Mouse (Mus musculus): ENCODE measurements around the gene Ltbr. TPM values are rescaled to one million over a fixed set of nuclear protein-coding genes. Genes with fewer than 3 reads are reported as not detected.

Gene Ltbr
- total RNA-seq (2022): 10 to 100 TPM; 14.7 to 19.7 (median 19.3) TPM

DNA sequence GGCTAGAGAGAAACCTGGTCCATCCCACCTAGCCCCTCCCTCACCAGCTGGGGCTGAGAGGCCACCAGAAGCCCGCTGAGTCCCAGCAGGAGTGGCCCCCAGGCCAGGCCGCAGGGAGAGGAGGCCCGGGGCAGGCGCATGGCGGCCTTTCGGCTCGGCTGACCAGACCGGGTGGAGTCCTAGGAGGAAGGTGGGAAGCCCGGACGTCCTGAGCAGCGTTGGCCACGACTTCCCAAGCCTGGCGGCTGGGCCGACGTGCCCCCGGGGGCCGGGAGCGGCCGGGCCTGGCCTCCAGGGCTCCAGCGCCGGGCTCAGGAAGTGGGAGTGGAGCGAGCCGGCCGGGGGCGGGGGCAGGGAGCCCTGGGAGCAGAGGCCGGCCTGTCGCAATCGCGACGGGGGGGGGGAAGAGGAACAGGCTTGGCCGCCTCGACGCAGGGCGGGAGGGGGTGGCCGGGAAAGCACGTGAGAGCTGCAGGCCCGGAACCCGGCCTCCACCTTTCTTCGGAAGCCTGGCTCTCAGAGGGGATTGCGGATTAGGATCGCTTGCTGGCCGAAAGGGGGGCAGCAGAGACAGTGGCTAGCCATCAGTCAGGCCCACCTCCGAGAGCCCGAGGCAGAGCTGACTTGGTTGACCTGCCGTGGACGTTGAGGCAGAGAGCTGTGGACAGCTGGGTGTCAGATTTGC lies at the start of gene Ltbr:
TSS of gene Ltbr (minus strand) at position 340 of the 685 bp plus-strand sequence.
- DNase-seq (ENCODE audit: low spot score in 2 of 2): peak; percentile 75 to 83

DNA sequence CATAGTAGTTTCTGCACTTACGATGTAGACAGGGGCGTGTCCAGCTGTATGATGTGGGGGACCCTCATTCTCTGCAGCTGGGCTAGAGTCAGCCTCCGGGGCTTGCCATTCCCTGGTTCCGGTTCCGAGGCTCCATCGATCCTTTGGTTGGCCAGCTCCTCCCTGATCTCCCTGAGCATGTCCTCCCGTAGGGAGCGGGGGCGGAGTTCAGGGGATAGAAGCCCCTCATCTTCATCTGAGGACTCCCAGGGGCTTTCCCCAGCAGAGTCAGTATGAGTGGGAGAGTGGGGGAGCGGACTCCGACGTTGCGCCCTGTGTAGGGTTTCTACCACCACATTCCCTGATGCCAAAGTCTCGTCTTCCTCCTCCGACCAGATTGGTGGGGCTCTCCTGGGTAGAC lies 49.3 kb upstream of the Ltbr start:
- no peak for DNase-seq (ENCODE audit: low spot score in 2 of 2)

DNA sequence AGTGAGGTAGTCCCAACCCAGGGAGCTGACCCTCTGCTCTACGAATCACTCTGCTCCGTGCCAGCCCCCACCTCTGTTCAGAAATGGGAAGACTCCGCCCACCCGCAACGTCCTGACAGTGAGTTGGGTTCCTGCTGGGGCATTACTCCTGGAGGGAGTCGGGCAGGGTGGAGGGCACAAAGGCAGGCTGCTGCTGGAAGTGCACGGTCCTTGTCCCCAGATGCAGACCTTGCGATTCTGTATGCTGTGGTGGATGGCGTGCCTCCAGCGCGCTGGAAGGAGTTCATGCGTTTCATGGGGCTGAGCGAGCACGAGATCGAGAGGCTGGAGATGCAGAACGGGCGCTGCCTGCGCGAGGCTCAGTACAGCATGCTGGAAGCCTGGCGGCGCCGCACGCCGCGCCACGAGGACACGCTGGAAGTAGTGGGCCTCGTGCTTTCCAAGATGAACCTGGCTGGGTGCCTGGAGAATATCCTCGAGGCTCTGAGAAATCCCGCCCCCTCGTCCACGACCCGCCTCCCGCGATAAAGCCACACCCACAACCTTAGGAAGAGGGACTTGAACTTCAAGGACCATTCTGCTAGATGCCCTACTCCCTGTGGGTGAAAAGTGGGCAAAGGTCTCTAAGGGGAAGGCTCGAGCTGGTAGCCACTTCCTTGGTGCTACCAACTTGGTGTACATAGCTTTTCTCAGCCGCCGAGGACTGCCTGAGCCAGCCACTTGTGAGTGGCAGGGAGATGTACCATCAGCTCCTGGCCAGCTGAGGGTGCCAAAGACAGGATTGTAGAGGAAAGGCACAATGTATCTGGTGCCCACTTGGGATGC lies 48.0 kb upstream of the Ltbr start:
- DNase-seq (ENCODE audit: low spot score in 2 of 2): peak in 1 of 2 experiments; percentile 44

DNA sequence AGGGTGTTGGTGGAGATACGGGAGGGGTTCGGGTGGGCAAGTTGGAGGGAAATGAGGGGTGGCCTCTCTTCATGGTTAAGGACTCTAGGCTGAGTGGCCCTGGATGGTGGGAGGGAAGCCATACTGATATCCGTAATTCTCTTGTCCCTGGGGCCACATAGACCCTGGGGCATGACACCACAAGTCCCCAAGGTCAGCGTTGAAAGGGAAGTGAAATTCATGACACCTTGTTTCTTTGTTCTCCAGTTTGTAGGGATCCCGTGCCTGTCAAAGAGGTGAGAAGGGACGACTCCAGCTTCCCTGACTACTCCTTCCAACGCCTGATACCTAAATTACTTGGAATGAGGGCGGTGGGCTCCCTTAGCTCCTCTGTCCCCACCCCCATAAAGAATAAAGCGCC lies 47.2 kb upstream of the Ltbr start:
- no peak for DNase-seq (ENCODE audit: low spot score in 2 of 2)

DNA sequence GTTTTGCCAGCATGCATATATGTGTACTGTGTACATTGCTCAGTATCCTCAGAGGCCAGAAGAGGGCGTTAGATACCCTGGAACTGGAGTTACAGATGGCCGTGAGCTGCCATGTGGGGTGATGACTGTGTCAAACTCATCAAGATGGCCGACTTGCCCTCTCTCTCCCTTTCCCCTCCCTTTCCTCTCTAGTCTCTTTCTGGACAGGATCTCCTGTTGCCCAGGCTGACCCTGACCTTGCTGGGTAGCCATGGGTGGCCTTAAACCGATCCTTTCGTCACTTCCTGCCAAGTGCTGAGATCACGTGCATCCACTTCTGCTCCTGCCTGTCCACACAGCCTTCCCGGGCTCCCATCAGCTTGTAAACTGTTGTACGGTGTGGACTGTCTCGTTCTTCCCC lies 46.3 kb upstream of the Ltbr start:
- DNase-seq (ENCODE audit: low spot score in 2 of 2): no peak

DNA sequence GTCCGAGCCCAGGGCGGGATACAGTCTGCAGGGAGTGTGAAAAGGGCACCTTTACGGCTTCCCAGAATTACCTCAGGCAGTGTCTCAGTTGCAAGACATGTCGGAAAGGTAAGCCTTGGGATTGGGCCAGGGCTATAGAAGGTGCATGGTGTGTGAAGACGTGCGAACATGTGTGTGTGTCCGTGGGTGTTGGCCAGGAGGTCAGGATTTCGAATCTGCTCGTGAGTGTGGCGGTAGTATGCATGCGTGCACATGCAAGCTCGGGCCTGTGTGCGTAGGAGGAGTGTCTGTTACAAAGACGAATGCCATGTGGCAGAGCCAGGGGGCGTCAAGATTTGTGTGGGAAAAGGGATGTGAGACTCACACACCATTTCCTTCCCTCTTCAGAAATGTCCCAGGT lies 43.6 kb upstream of the Ltbr start:
- DNase-seq (ENCODE audit: low spot score in 2 of 2): no peak

DNA sequence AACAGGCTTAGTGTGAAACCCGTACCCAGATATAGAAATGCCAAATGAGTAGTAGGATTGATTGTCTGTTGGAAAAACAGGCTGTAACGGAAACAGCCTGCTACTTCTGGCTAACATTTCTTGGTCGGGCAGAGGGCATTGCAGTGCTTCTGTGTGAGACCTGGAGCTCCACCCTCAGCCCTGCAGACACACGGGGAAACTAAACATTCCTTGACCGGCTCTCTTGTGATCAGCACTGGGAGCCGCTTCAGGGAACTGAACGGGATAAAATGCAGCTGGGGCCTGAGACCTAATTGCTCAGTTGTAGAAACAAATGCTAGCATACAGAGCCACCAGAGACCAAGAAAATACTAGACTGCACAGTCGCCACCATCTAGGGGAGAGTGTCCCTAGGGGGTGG lies 42.6 kb upstream of the Ltbr start:
- no peak for DNase-seq (ENCODE audit: low spot score in 2 of 2)

DNA sequence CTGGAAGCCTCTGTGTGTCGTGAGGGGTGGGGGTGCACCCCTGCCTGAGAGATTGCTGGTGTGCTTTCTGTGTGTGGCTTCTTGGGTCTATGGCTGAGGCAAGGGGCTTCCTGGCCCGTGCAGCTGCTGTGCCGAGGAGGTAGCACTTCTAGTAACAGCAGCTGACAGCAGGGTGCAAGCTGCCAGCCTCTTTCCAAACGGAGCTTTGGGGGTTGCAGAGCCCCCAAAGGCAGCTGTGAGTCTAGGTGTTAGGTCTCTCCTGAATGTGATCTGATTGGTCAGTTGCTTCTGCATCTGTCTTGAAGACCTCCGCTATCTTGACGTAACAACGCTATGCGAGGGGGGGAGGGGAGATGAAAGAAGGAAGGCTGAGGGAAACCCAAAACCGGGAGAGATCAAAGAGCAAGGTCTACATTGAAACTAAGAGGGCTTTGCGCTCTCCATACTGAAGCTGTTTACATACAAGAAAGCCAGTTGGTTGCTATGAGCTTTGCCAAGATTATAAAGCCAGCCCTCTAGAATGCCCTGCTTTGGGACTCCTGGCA lies 41.6 kb upstream of the Ltbr start:
- no peak for DNase-seq (ENCODE audit: low spot score in 2 of 2)

DNA sequence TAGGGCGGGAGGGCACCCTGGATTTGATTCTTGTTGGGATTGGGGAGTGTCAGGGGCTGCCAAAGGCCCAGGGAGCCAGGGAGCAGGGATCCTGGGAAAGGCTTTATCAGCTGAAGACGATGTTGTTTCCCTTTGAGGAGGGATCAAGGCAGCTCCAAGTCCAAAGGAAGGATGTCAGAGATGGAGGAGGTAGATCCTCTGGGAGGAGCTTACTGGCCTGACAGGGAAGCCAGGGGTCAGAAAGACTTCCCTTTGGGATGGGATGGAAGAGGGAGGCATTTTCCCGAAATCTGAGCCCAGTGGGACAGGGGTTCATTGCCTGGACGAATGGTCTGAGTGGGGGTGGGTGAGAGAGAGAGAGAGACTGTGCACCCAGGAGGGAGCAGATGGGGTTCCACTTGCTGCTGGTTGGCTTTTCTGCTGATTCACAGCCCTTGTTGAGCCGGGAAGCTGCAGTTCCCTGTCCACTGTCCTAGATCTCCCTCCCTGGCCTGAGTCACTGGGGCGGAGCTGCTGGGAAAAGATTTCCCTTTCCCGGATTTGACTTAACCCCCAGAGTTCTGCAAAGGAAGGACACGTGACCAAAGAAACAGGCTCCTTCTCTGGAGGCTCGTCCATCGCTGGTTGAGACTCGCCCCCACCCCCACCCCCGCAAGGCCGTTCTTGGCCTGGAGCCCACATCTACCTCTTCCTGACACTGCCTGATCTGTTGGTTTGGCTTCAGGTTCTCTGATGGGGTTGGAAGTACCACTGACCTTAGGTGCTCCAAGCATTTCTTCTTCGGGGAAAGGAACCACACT lies 40.9 kb upstream of the Ltbr start:
- peak; percentile 46 to 52 for DNase-seq (ENCODE audit: low spot score in 2 of 2)

DNA sequence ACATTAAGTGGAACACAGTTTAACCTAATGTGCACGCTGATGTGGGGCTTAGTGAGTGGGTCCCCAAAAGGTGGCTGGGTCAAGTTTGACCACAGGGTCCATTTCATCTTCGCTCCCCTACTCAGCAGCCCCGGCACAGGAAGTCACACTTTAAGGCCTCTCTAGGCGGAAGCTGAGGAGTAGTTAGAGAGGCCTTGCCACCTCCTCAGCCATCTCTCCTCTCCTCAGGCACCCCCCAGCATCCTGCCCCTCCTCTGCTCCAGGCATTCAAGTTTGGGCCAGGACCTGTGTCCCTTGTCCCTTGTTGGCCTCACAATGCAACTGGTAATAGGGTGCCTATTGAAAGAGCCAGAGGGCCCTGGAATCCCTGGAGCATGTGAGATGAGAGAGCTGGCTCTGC lies 40.0 kb upstream of the Ltbr start:
- no peak for DNase-seq (ENCODE audit: low spot score in 2 of 2)

DNA sequence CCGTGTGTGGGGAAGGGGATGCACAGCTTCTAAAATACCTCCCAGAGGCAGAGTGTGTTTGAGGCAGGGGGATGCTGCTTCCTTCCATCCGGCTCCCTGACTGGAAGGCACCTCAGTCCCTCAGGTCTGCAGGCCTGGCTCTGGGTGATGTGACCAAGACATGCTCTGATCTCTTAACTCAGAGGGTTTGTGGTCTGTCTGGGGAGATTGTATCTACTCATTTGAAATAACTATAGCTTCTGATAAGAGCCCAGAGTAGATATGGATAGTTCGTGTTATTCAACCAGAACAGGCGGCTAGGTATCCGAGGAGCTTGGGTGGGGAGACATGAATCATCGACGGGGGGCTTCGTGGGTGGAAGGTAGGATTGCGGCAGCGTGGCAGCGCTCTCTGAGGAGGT lies 39.5 kb upstream of the Ltbr start:
- DNase-seq (ENCODE audit: low spot score in 2 of 2): no peak

DNA sequence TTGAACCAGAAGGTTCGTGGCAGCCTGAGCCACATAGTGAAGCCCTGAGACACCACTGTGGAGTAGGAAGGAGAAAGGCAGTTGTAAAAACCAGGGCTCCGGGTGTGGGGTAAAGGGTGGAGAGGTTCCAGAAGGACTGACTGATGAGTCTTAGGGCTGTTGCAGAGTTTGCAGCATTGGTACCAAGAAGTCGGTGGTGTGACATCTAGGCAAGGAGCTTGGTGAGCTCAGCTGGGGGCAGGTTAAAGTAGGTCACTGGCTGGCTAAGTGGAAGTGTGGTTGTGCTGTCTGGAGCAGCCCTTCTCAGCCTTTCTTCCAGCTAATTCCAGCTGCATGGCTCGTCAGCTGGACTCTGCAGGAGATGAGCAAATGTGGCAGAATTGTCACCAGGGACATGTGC lies 39.1 kb upstream of the Ltbr start:
- no peak for DNase-seq (ENCODE audit: low spot score in 2 of 2)

DNA sequence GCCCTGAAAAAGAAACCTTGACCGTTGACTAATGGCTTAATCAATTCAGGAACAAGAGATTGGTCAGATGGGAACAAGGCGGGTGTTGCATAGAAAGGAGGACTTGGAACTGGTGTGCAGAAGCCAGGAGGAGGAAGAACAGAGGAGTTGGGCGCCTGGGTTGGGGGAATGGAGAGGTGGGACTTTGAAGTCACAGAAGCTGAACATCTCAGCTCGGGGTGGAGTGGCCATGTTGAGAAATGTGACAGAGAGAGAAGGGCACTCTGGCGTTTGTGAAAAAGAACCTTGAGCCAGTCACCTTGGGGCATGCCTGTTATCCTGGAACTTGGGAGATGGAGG lies 38.3 kb upstream of the Ltbr start:
- no peak for DNase-seq (ENCODE audit: low spot score in 2 of 2)

DNA sequence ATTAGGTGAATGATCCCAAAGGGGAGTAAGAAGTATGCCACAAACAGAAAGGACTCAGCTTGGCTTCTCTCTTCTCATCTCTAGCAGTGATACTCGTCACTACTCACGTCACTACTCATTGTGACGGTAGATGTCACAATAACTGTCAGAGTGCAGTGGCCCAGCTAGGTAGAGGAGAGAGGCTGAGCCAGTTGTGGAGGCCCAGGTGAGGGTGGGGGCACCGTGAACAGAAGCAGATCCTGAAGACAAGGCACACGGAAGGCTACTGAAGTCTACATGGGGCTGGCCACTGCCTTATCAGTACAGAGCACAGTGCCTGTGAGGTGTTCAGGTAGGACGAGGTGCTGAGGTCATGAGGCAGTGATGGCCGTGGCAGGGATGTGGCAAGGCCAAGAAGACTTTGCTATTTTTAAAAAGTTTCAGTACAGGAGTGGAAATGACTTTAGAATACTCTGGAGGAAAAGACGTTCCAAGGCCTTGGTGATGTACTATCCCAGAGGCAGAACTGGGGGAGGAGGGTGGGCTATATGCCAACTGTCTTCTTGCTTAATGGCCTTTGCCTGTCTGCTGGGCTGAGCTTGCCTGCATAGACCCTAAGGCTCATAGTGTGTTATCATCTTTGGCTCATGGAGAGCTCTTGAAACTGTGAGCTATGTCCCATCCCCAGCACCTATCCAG lies 37.8 kb upstream of the Ltbr start:
- peak in 1 of 2 experiments; percentile 48 for DNase-seq (ENCODE audit: low spot score in 2 of 2)

DNA sequence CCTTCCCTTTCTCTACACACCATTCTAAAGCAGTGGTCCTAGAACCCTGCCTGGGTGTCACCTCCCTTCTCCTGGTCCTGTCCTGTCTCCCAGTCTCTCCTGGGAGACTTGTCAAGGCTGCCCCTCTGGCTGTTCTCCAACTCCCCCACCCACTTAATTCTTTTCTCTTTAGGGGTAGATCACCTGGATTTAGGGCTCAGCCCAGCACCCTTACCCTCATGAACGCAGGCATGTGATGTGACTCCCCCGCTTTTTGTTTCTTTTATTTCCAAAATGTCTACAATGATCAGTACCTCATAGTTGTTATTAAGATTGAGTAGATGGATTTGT lies 37.3 kb upstream of the Ltbr start:
- no peak for DNase-seq (ENCODE audit: low spot score in 2 of 2)

DNA sequence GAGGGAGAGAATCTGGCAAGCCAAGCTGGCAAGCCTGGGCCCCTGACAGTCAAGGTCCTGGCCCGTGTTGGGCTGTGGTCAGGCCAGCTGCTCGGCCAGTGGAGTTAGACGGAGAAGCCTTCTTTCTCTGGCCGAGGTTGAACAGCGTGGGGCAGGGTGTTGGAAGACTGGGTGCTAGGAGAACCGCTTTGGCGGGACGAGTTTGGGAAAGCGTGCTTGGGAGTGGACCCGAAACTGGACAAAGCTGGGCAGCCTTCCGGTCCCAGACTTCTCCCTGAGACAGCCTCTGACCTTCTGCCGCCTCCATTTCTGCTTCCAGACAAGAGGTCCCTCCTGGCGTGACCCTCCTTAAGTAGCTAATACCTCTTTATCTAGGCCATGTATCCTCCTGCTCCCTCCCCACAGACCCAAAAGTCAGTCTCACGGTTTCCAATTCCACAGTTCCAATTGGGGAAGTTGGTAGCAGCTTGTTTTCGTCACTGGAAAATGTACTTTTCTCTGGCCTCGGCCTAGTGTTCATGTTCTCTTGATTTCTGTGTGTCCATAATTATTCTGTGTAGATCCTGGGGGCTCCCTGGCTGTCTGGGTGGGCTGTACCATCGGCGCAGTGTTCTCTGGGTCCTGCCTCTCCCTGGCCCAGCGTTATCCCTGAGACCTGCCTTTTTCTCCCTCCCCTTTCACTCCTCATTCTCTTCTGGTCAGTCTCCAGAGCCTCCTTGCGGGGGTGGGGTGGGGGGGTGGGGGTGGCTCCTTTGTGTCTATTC lies 36.7 kb upstream of the Ltbr start:
- peak in 1 of 2 experiments; percentile 65 for DNase-seq (ENCODE audit: low spot score in 2 of 2)

DNA sequence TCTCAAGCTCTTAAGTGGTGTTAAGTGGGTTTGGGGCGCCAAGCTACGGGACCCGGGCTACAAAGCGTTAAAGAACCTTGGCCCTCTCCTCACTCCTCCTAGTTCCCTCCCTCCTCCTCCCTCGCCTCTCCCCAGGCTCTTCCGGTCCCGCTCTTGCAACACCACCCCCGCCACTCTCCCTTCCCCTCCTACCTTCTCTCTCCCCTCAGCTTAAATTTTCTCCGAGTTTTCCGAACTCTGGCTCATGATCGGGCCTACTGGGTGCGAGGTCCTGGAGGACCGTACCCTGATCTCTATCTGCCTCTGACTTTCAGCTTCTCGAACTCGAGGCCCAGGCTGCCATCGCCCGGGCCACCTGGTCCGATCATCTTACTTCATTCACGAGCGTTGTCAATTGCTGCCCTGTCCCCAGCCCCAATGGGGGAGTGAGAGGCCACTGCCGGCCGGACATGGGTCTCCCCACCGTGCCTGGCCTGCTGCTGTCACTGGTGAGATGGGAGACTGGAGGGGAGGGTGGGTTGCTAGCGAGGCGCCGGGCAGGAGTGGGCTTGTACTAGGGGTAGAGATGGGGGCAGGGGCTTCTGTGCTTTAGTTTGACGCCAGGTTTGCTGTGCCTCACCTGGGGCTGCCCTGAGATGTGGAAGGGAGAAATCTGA lies 36.0 kb upstream of the Ltbr start:
- DNase-seq (ENCODE audit: low spot score in 2 of 2): peak in 1 of 2 experiments; percentile 58

DNA sequence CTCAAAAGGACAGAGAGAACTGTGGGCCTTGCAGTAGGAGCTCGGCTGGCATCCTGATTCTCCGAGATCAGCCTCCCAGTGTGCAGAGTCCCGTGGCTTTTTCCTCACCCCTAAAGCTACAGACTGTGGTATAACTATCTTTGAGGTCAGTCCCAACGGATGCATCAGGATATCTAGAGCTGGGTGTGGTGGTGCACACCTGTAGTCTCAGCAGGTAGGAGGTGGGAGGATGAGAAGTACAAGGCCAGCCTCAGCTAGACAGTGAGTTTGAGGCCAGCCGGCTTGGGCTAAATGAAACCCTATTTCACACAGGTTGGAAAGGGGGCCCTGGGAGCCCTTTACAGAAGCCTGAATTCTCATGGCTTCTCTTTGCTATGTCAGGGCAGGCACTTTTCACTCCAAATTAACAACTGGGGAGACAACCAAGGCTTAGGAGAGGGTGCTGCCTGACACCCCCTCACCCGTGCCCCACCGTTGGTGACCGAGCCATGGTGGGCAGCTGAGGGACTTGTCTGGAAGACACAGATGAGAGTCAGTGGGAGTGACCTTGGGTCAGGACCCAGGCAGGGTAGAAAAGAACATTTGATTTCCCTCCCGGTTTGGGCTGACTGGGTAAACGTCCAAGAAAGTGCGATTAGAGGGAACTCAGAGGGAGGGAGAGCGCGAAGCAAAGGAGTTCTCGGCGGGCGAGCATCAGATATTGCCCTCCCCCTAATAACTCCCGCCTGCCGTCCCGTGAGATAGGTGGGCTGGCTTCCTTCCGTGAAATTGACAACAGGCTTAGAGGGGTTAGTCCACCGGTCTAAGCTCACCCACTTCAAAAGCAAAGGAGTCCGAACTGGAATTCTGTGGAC lies 35.3 kb upstream of the Ltbr start, which contains the start of gene Tnfrsf1a:
TSS of gene Tnfrsf1a (plus strand) at position 642 of the 854 bp plus-strand sequence.
- no peak for DNase-seq (ENCODE audit: low spot score in 2 of 2)

DNA sequence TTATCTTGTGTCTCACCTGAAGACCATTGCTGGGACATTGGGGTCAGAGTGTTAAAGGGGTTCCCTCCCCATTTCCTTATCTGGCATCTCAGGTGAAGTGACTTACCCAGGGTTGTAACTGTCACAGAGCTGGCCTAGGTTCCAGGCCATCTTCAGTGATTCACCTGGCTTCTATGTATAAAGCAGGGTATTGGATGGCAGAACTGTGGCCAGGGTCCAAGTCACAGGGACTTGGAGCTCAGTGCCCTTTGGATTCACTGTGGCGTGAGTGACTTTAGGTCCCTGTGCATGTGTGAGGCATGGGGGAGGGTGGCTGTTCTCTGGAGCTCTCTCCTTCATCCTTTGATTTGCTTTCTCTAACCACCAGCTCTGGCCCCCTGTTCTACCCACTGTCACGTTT lies 32.3 kb upstream of the Ltbr start:
- DNase-seq (ENCODE audit: low spot score in 2 of 2): no peak

Measured in gastrocnemius, adult 8-10 months (tissue).